Mouse (Mus musculus) heart, postnatal 4 days (tissue): ENCODE data around the gene Ces1f. TPM values are rescaled to one million over a fixed set of nuclear protein-coding genes. Genes with fewer than 3 reads are reported as not detected.
"Not testable (repeated sequence)": the region's sequence is repeated elsewhere in the genome, so short reads cannot be mapped to it uniquely, and the experiment has no call there.

Experiments used
- DNase-seq: peaks from one replicate; pipeline ENCODE4 v3.0.0; 2021
- total RNA-seq, 2 experiments: library from RNA; stranded (reverse); gene quantifications; 2 replicates each; pipeline ENCODE4 v1.2.3; 2021

Ces1f gene
- not detected for total RNA-seq

DNA sequence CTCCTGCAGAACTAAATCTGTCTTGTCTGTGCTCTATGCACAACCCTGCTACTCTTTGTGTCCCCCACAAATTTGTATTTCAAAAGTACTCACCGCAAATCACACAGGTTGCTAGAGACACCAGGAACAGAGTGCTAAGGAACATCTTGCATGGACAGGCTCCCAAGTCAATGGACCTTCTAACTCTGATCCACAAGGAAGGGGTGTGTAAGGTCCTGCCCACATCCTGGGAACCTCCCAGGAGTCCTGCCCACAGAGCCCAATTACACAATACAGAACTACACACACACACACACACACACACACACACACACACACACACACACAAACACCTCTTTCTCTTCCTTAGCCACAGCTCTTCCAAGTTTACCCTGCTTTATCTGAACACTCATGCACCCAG, at the start of gene Ces1f:
Gene Ces1f (minus strand): TSS at position 192 of the 400 bp plus-strand sequence.
- no peak for DNase-seq

DNA sequence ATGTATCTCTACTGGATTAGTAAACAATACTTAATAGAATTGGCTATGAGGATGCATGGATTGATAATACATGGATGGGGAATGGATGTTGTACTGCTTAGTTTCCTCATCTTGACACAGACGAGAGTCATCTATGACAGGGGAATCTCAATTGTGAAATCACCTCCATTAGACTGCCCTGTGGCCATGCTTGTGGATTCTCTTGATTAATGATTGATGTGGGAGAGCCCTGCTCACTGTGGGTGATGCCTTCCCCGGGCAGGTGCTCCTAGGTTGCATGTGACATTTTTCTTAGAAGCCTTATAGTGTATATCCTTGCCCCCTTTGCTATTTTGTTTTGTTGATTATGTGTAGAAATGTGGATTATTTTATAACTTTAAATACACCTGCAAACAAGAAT, 45.6 kb upstream of the Ces1f start:
- no peak for DNase-seq

DNA sequence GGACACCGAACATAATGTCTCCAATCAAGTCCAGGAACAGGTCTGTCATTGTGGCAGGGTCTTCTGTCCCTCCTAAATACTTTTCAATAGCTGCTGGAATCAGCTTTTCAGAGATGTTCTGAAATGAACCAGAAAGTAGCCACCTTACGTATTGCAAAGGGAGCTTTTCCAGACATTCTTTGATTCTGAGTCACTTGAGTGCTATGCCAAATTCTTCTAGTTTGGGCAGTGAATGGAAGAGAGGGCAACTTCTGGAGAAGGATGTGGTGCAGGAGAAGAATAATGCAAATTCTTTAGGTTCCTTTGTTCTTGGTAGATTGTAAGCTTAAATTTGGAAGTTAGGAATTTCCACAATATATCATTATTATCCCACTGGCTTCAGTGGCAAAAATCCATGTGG, 37.5 kb upstream of the Ces1f start:
- no peak for DNase-seq

DNA sequence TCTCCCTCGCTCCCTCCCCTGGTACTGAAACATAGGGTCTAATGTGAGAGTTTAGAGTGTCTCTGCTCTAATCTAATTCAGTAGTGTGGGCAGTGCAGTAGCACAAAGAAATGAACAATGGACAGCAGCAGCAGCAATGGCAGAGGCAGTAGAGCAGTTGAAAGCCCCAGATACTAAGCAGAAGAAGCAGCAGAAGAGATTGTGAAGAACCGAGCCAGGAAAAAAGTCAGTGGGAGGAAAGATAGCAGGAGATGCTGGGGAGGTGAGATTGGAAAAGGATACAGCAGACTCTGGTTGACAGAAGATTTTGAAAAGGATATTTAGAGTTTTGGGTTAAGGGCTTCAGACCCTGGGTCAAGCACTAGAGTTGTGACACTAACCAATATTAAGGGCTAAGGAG, 36.0 kb upstream of the Ces1f start:
- DNase-seq: no peak

DNA sequence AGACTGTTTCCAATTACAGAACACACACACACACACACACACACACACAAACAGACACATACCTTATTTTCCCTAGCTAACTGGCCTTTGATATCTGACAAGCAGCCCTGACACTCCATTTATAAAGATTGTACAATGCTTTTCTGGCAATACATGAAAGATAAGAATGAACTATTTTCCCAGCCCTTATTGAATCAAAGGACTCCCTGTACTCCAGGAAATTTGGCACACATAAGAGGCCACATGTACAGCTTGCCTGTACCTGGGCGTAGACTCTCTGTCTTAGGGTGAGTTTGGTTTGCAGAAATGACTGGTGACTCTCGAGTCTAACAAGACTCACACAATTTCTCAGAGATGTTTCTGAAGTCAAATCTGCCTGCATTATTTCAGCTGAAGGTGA, 4.3 kb upstream of the Ces1f start:
- no peak for DNase-seq

DNA sequence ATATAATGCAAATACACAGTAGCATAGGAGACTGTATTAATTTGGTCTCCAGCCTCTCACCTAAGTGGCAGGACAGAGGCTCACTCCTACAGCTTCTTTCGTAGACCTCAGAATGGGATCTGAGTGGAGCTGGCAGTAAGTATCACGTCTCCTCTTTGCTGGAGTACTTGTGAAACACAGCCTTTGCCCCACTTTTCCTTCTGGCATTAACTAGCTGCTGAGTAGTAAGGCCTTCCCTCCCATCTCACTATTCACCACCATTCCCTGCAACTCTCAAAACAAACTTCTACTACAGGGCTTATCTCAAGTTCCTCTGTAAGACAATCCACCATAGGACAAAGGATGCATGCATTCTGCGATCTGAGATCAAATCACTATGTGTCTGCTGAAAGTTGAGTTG, 2.8 kb upstream of the Ces1f start:
- no peak for DNase-seq

DNA sequence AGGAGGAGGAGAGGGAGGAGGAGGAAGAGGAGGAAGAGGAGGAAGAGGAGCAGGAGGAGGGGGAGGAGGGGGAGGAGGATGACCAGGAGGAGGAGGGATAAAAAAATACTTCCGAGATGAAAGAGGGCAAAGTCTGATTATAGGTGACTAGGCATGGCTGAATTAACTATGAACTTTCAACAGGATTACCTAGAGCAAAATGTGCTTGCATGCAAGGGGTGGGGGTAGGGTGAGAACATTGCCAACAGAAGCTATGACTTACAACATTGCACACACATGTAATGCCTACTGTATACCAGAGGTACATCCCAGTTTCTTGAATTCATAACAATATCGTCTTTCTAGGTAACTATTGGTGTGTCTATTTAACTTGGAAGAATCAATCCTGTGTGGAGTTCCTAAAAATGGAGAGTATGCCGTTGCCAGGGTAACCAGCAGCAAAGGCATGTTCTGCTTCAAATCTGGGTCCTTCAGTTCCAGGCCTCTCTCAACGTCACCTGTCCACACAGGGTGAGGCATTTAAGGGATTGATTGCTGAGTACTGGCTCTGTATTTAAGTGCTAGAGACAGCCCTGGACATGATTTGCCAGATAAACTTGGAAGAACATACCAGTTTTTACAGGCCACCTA, 1.3 kb downstream of the Ces1f start:
- DNase-seq: no peak

DNA sequence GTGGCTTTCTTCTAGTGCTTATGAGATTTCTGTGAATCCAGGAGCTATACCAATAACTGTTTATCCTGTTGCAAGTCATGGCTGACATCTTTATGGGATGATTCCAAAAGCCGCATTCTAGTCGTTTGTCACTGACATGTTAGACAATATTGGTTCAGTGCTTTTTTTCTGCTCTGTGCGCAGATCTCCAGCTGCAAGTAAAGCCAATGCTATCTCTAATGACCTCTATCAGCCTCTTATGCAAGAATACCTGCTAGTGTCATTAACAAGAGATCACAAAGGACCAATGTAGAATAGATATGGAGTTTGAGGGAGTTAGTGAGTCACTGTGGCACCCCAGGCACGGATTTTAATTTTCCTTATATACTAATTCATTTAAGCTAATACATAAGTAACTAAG, 4.9 kb downstream of the Ces1f start:
- DNase-seq: no peak

DNA sequence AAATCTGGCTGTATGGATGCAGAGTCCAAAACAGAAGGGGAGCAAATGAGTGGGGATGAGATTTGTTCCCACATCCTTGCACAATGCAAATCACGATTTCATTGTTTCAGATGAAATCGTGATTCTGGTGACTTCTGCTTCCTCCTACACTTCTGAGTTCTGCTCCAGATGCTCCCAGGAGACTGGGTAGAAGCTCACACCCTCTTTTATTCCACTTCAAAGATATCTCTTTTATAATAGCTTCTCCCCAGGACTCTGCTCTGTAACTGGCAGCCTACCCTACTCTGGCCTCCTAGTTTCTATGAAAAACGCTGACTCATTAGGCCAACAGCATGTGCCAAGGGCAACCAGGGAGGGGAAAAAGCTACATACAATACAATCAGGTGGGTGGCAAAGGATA, 6.2 kb downstream of the Ces1f start:
- DNase-seq: no peak

DNA sequence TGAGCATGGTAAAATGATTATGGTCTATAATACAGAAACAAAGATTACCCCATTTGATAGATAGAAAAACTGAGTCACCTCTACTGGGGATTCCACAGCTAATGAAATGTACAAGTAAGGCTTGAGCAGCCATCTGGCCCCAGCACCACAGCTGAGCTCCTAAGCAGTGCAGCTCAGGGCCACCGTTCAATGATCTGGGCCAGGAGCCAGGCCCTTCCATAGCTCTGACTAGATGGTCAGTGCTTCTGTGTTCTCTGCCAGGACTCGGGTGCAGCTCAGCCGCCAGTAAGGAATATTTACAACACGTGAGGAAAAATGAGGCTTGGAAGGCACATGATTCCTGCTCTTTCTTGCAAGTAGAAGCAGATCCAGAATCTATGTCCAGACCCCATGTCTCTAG, 6.9 kb downstream of the Ces1f start:
- peak; percentile 14 for DNase-seq

DNA sequence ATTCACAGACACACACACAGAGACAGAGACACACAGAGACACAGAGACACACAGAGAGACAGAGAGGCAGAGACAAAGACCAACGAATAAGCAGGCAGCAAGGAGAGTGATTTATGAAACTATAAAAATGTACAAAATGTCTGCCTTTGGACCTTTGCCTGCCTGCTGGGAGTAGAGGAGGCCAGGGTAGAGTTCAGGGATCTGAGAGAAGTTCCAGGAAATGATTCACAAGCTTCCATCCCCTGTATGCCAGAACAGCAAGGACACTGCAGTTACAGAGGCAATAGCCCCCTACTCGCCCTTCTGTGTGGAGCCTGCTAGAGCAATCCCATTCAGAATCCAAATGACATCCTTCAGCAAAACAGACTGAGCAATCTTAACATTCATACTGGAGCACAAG, 18.1 kb downstream of the Ces1f start:
- no peak for DNase-seq

DNA sequence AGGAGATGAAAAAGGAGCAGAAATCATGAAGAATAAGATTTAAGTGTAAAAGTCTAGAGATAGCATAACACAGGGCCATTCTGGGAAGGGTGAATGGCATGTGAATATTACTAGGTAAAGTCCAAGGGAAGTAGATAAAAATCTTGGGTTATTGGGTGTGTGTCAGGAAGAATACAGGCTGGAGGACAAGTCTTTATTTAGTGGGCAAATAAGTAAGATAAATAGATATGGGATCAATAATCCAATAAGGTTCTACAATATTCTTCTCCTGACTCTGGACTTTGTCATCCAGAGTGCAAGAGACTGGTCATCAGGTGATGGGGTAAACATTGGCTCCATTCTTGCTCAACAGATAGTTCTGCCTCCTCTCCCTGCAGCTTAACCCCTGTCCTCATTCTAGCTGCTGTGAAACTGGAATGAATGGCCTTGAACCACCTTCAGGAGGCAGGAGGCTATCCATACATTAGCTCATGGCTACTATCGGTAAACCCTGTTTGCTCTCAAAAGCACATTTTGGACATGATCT, 27.1 kb downstream of the Ces1f start:
- no peak for DNase-seq

DNA sequence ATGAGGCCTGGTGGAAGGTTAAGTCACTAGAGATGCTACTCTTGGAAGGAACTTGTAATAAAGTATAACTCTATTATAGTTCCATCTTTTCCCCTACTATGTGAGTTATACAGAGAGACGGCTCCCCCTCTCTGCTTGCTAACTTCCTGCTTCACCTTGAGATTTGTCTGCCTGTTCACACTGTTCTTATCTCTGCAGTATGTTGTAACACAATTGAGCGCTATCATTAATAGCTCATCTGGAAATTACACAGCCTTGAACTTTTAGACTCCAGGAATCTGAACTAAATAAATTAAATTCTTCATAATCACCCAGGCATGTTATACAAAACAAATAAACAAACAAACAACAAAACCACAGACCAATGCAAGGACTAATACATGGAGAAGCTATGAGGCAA, 33.5 kb downstream of the Ces1f start:
- no peak for DNase-seq

DNA sequence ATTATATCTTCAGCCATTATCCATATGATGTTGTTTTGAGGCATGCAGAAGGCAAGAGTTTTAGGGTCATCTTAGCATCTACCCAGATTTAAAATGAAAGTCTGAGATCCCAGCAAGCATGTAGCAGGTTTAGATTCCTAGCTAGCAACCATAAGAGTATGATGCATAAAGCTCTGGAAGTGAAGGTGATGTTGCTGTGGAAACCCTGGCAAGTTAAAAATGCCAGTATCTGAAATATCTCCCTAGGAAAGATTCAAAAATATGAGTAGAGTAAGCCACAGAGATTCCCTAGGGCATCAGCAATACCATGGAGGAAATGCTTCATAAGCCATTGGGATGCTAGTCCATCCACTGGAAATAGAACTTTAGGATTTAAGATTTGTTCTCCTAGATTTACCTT, 39.7 kb downstream of the Ces1f start:
- no peak for DNase-seq

DNA sequence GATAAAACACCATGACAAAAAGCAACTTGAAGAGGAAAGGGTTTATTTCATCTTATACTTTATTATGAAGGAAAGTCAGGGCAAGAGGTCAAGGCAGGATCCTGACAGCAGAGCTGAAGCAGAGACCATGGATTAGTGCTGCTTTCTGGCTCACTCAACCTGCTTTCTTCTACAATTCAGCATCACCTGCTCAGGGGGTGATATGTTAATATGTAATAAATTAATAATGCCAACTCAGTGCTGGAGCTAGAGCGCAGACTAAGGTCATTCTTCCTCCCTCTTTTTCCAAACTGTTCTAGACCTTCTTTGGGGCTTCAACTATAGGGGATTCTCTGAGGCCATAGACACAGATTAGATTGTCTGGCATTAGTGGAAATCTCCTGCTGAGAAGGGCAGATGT, 43.9 kb downstream of the Ces1f start:
- DNase-seq: no peak

DNA sequence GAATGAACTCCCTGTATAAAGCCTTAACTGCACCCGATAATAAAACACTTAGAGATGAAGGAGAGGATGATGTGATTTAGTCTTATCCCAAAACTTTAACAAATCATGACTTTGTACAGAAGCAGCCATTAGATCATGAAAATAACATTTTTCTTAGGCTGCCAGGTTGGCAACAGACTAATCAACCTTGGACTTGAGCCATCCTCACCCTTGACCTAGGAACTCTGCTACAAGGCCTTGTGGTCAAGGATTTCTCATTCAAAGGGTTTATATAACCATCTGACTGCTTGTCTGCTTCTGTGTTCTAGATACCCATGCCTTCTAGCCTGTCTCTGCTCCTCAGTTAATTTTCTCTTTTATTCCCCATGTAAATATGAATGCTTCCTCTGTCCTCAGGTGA, 44.8 kb downstream of the Ces1f start:
- no peak for DNase-seq

DNA sequence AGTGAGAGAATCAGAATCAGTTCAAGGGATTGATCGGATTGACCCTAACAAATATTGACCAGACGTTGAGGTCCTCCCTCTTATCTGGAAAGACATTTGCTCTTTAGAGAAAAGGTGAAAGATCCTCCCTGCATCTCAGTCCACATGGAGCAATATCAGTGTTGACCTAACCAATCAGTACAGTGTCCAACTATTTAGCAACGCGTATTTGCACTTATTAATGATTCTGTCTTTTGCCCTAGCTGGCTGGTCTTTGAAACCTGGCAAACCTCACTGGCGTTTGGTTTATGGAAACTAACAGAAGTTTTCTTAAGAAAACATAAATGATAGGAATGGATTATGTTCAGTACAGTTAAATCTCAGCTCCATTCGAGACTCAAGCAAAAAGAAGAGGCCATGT, 45.5 kb downstream of the Ces1f start:
- no peak for DNase-seq

DNA sequence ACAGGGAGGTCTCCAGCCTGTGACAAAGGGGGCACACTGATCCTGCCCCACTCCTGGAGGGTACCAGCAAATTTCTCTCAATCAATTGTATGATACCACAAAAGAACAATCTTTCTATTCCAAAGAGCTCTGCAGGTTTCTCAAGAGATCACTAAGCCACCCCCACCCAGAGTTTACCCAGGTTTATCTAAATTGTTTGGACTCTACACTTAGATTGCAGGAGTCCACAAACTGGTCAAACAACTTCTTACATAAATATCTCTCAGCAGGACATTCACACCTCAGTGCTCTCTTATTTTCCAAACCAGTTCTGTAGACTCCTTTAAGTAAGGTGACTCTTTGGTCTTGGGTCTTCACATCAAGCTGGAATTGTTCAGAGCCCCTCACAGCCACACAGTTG, 50.1 kb downstream of the Ces1f start, which contains the start of gene Ces1e:
Gene Ces1e (minus strand): TSS at position 174 of the 400 bp plus-strand sequence.
- DNase-seq: no peak

DNA sequence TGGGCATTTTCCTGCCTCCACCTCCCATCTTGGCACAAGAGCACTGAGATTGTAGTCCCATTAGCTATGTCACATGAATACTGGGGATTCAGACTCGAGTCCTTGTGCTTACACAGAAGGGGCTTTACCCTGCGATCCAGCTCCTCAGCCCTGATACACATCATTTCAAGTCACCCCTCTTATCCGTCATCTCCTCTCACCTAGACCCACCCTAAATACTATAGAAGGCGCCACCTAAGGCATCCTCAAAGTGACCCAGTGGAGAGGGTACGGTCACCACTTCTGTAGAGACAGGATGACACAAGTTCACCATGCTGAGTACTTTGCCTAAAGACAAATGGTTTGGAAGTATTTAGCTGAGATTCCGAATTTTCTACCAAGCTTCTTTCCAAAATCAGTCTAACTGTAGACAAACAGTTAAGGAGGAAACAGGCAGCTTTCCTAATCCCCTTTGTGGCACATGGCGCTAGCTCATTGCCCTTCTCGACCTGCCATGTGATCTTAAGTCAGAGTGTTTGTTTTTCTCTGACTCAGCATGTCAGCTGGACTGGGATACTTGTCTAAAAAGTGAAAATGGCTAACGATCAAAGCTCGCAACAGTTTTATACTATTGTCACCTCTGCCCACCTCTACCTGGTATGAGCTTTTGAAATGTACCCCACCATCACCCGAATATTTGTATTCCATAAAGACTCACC, 50.7 kb downstream of the Ces1f start:
- no peak for DNase-seq

DNA sequence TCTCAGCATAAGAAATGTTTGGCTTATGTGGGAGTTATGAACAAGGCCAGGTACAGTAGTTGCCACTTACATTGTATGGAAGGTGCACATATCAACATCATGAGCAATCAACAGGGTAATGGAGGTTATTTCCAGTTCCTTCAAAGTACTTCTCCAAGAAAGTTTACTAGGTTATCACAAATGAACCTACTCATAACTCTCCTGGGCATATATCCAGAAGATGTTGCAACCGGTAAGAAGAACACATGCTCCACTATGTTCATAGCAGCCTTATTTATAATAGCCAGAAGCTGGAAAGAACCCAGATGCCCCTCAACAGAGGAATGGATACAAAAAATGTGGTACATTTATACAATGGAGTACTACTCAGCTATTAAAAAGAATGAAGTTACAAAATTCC, 53.1 kb downstream of the Ces1f start:
- not testable (repeated sequence) for DNase-seq

DNA sequence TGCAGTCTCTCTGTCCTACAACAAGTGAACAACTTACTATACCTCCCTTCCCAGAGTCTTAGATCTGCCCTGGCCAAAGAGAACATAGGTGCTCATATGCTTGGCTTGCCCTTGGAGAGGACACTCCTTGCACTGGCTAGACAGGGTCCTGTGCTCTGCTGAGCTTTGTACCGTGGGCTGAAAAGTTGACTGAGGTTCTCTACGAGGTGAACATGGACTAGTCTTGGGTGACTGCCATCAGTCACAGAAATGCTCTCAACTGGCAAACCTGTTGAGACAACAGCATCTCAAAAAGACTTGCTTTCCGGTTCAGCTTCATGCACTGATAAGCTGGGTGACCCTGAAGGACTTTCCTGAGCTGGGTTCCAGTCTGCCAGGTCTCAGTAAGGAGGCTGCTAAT, 57.7 kb downstream of the Ces1f start:
- no peak for DNase-seq

DNA sequence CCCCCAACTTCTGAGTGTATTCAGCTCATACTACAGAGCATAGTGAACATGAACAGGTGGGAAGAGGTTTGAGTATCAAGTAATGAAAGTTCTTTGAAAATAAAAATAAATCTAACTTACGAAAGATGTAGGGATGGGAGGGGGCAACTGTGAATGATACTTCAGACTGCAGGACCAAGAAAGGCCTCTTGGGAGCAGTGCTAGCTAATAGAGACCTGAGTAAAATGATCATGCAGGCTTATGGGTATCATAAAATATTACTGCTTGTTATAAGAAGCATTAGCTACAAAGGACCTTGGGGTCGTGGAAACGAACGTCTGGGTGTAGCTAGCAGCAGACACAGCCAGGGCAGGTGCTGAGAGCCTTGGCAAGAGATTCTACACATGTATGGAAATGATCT, 61.7 kb downstream of the Ces1f start:
- DNase-seq: no peak

DNA sequence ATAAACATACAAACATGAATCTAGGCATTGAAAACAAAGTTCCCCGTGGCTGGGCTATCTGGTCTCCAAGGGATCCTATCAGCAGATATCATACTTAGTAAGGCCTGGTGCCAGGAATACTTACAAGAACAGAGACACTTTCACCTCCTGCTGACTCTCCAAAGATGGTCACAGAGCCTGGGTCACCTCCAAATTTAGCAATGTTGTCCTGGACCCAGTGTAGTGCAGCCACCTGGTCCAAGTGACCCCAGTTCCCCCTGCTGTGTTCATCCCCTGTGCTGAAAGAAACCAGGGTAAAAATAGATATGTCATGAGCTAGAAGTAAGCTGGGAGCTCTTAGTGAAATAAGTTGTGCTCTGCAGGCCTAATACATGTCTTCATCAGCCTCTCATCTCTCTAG, 62.2 kb downstream of the Ces1f start:
- peak; percentile 63 for DNase-seq

DNA sequence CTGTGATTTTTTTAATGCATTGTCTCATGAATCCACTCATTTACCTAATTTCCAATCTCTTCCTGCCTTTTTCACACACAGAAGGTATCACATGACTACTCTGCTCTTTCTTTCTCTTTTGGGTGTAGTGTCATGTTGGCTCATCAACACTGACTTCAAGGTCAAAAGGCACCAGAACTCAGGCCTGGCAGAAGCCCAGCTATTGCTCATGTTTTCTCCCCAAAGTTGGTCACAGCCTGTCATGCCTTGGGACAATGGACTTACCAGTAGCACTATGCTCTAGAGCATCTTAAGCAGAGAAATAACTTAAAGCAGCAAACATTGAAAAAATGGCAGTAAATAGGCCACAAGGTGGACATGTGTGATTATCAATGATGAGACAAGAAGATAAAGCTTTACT, 68.5 kb downstream of the Ces1f start:
- no peak for DNase-seq
